Mouse (Mus musculus) heart, postnatal 0 days (tissue): ENCODE data around the gene Ccser1.

ENCODE experiments used
- CTCF ChIP-seq: IDR thresholded peaks from 2 replicates; pipeline ENCODE4 v1.5.1; 2016; ENCODE audit warnings: antibody characterized with exemption, control low read depth, low read depth
- EP300 ChIP-seq: IDR thresholded peaks from 2 replicates; pipeline ENCODE4 v1.6.1; 2016; ENCODE audit warnings: antibody characterized with exemption, low read depth

GRCm38 (mm10) chr6:61588999-61589398 lies 408.9 kb downstream of the Ccser1 start:
- TF ChIP-seq CTCF (no peak), EP300 (no peak)
